Mouse (Mus musculus): ENCODE data around the gene Fahd1. TPM values are rescaled to one million over a fixed set of nuclear protein-coding genes. Genes with fewer than 3 reads are reported as not detected.

The Fahd1 gene
- polyA plus RNA-seq, 1 experiment from 2014 or later: 21.7 TPM

DNA sequence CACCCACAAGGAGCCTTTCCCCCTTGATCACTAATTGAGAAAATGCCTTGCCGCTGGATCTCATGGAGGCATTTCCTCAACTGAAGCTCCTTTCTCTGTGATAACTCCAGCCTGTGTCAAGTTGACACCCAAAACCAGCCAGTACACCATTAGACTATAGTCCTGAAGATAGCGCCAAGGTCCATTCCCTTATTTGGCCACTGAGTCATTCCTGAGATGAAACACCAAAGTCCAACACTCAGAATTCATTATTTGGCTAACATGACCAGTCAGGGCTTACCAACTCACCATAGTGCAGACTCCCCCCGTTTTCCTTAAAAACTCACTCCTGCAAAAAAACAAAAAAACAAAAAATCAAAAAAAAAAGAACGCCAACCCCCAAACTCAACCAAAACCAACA lies 50.7 kb downstream of the Fahd1 start:
- 86% methylated on average over 4 of the region's 4 CpGs for WGBS
- Histone ChIP-seq H3K4me2 (ENCODE audit: low read depth, low read length) (no peak overlapping the region), H3K27ac (replicated peaks; ENCODE audit: low read depth, low read length) (no peak overlapping the region), H3K4me3 (ENCODE audit: low read depth, low read length) (no peak overlapping the region), H3K9ac (replicated peaks; ENCODE audit: low read length) (no peak overlapping the region), H3K9me3 (replicated peaks; ENCODE audit: control insufficient read depth, low read length) (no peaks in the 10 kb centered on the region), H3K4me1 (ENCODE audit: control insufficient read depth, insufficient read depth, low read length) (no peaks in the 10 kb centered on the region), H3K36me3 (replicated peaks; ENCODE audit: control insufficient read depth, insufficient read depth, low read depth, low read length) (no peaks in the 10 kb centered on the region), H3K27me3 (ENCODE audit: control insufficient read depth, insufficient read depth, low read length) (peaks cover 1% of the 10 kb centered on the region; the same call in 1 of the 2 replicates)
- ATAC-seq (replicated peaks; ENCODE audit: insufficient number of reproducible peaks, low FRiP score, low TSS enrichment, low read depth) (no peak), DNase-seq (ENCODE audit: low spot score) (no peak)

Other genes starting within 250 kb of the Fahd1 start
- 46.2 and 56.4 TPM in 2 replicates for gene Tsc2, start 217.7 kb downstream of the Fahd1 start, polyA plus RNA-seq (2014; fragmentation: Nextera tagmentation; extraction: Ambion mirVana)
- gene Nthl1, start 217.7 kb downstream of the Fahd1 start, polyA plus RNA-seq (2014; fragmentation: Nextera tagmentation; extraction: Ambion mirVana): 18.6 and 22.9 TPM in 2 replicates
- gene Slc9a3r2, start 200.0 kb downstream of the Fahd1 start, polyA plus RNA-seq (2014; fragmentation: Nextera tagmentation; extraction: Ambion mirVana): 48.3 and 50.2 TPM in 2 replicates
- 0.48 TPM in 1 of 2 replicates, not detected in the other for gene Npw, start 191.9 kb downstream of the Fahd1 start, polyA plus RNA-seq (2014; fragmentation: Nextera tagmentation; extraction: Ambion mirVana)
- 24.1 and 26.6 TPM in 2 replicates for gene Zfp598, start 180.7 kb downstream of the Fahd1 start, polyA plus RNA-seq (2014; fragmentation: Nextera tagmentation; extraction: Ambion mirVana)
- 6.2 and 6.6 TPM in 2 replicates for gene Syngr3, start 160.4 kb downstream of the Fahd1 start, polyA plus RNA-seq (2014; fragmentation: Nextera tagmentation; extraction: Ambion mirVana)
- 46.8 and 52.4 TPM in 2 replicates for gene Gfer, start 154.2 kb downstream of the Fahd1 start, polyA plus RNA-seq (2014; fragmentation: Nextera tagmentation; extraction: Ambion mirVana)
- gene Noxo1, start 154.1 kb downstream of the Fahd1 start, polyA plus RNA-seq (2014; fragmentation: Nextera tagmentation; extraction: Ambion mirVana): 1.1 and 2.7 TPM in 2 replicates
- 96.3 and 102 TPM in 2 replicates for gene Tbl3, start 142.7 kb downstream of the Fahd1 start, polyA plus RNA-seq (2014; fragmentation: Nextera tagmentation; extraction: Ambion mirVana)
- 0.18 and 0.24 TPM in 2 replicates for gene Rnf151, start 132.3 kb downstream of the Fahd1 start, polyA plus RNA-seq (2014; fragmentation: Nextera tagmentation; extraction: Ambion mirVana)
- 1,371 and 1,480 TPM in 2 replicates for gene Rps2, start 132.2 kb downstream of the Fahd1 start, polyA plus RNA-seq (2014; fragmentation: Nextera tagmentation; extraction: Ambion mirVana)
- 191 and 217 TPM in 2 replicates for gene Ndufb10, start 125.9 kb downstream of the Fahd1 start, polyA plus RNA-seq (2014; fragmentation: Nextera tagmentation; extraction: Ambion mirVana)
- gene Rpl3l, start 122.5 kb downstream of the Fahd1 start, polyA plus RNA-seq (2014; fragmentation: Nextera tagmentation; extraction: Ambion mirVana): not detected in 2 replicates
- gene Msrb1, start 113.7 kb downstream of the Fahd1 start, polyA plus RNA-seq (2014; fragmentation: Nextera tagmentation; extraction: Ambion mirVana): 23.6 and 24.3 TPM in 2 replicates
- 4.3 and 4.7 TPM in 2 replicates for gene Hs3st6, start 97.4 kb downstream of the Fahd1 start, polyA plus RNA-seq (2014; fragmentation: Nextera tagmentation; extraction: Ambion mirVana)
- gene Meiob, start 46.1 kb downstream of the Fahd1 start, polyA plus RNA-seq (2014; fragmentation: Nextera tagmentation; extraction: Ambion mirVana): not detected in 2 replicates
- gene Hagh, start 10.2 kb downstream of the Fahd1 start, polyA plus RNA-seq (2014; fragmentation: Nextera tagmentation; extraction: Ambion mirVana): 23.2 and 24.1 TPM in 2 replicates
- gene Igfals, start 15.6 kb upstream of the Fahd1 start, polyA plus RNA-seq (2014; fragmentation: Nextera tagmentation; extraction: Ambion mirVana): 0.14 TPM in 2 replicates
- 61.0 and 63.9 TPM in 2 replicates for gene Nubp2, start 36.0 kb upstream of the Fahd1 start, polyA plus RNA-seq (2014; fragmentation: Nextera tagmentation; extraction: Ambion mirVana)
- 34.8 and 39.8 TPM in 2 replicates for gene Spsb3, start 36.3 kb upstream of the Fahd1 start, polyA plus RNA-seq (2014; fragmentation: Nextera tagmentation; extraction: Ambion mirVana)
- 15.9 and 18.2 TPM in 2 replicates for gene Eme2, start 44.7 kb upstream of the Fahd1 start, polyA plus RNA-seq (2014; fragmentation: Nextera tagmentation; extraction: Ambion mirVana)
- 68.6 and 84.7 TPM in 2 replicates for gene Mrps34, start 44.8 kb upstream of the Fahd1 start, polyA plus RNA-seq (2014; fragmentation: Nextera tagmentation; extraction: Ambion mirVana)
- gene Nme3, start 46.1 kb upstream of the Fahd1 start, polyA plus RNA-seq (2014; fragmentation: Nextera tagmentation; extraction: Ambion mirVana): 49.4 and 52.8 TPM in 2 replicates
- 22.9 and 26.2 TPM in 2 replicates for gene Mapk8ip3, start 86.6 kb upstream of the Fahd1 start, polyA plus RNA-seq (2014; fragmentation: Nextera tagmentation; extraction: Ambion mirVana)
- gene Jpt2, start 110.3 kb upstream of the Fahd1 start, polyA plus RNA-seq (2014; fragmentation: Nextera tagmentation; extraction: Ambion mirVana): 245 and 249 TPM in 2 replicates
- gene Cramp1l, start 165.4 kb upstream of the Fahd1 start, polyA plus RNA-seq (2014; fragmentation: Nextera tagmentation; extraction: Ambion mirVana): 9.7 and 10.1 TPM in 2 replicates
- gene Ift140, start 165.7 kb upstream of the Fahd1 start, polyA plus RNA-seq (2014; fragmentation: Nextera tagmentation; extraction: Ambion mirVana): 18.4 and 22.1 TPM in 2 replicates
- gene Tmem204, start 233.2 kb upstream of the Fahd1 start, polyA plus RNA-seq (2014; fragmentation: Nextera tagmentation; extraction: Ambion mirVana): 9.6 and 11.7 TPM in 2 replicates

All from embryonic facial prominence, embryonic 11.5 days (tissue).